Mouse (Mus musculus) CH12.LX (cell line): ENCODE data around the gene C1ql1.

Experiments used
- CHD2 ChIP-seq: IDR thresholded peaks from 2 replicates; pipeline ENCODE4 v1.6.1; 2011; ENCODE audit warnings: low read length, improper control_type of control experiment
- HCFC1 ChIP-seq: IDR thresholded peaks from 2 replicates; pipeline ENCODE4 v1.6.1; 2012; ENCODE audit warnings: low read depth, mild to moderate bottlenecking, inconsistent platforms, low read length, improper control_type of control experiment
- POLR2A ChIP-seq: IDR thresholded peaks from 2 replicates; pipeline ENCODE4 v1.6.1; 2011; ENCODE audit warnings: low read depth, mild to moderate bottlenecking, improper control_type of control experiment, low read length

DNA sequence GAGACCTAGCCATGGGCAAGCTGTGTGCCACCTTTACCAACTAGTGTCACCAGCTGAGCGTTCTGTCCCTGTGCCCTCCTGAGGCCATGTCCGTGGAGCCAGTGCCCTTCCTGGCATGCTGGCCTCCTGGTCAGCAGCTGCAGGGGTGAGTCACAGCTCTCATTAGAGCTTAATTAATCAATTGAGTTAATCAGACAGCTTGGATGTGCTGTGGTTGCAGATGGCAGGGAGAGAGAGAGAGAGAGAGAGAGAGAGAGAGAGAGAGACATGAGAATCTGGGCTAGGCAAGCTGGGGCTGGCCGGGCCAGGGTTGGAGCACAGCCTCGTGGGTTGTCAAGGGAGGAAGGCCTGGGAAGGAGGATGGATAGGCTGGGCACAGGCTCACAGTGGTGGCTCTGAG is 38.1 kb upstream of the C1ql1 start:
- TF ChIP-seq CHD2 (no peak), POLR2A (no peak), HCFC1 (no peak)
